Mouse (Mus musculus) large intestine, adult 2 months (tissue): ENCODE measurements around the gene Smad3. TPM values are rescaled to one million over a fixed set of nuclear protein-coding genes. Genes with fewer than 3 reads are reported as not detected.

Source experiments
- DNase-seq: peaks from one replicate; pipeline ENCODE4 v3.0.0-alpha.2; 2012; ENCODE audit warnings: low read depth, low spot score
- WGBS: fragments of 180-500 bp; shearing (Covaris S2); methylation state at CpG from one replicate; pipeline ENCODE4 v1.1.7; 2018; 5-methylcytosine and 5-hydroxymethylcytosine counted together
- polyA plus RNA-seq: library from polyadenylated mRNA; depleted of rRNA; stranded (reverse); fragments of >200 nt; gene quantifications from 2 replicates; pipeline ENCODE4 v1.2.3, GENCODE M21; 2012

Gene Smad3
- polyA plus RNA-seq, 1 experiment = 16.2 TPM

- 51% methylated on average over 15 of the region's 15 CpGs for WGBS
These were observed 8.4 kb downstream of the Smad3 start for GRCm38 (mm10) chr9:63749296-63749915.

DNA sequence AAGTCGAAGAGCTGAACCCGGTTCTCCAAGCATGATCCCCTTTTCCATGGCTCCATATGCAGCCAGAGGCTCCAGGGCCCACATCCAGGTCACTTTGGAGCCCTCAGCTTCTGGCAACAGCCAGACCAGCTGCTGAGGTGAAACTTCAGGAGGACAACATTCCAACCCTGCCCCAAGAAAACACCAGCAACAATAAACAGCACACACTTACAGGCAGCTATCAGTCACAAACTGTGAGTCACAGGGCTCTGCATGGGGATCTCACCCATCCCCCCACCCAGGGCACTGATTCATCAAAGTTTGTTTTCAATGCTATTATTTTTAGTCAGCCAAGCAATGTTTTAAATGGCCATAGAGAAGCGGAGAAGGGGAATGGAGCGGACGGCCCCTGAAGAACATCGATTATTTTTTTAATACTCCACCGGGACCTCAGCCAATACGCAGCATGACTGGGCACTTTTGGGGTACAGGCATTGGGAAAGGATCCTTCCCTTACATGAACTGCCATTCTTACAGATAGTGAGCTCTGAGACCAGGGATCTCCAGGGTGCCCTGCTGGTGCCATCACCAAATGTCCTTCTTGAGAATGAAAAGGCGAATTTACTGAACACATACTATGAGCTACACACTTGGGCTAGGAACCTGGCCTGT lies 10.0 kb downstream of the Smad3 start:
- DNase-seq = no peak
- WGBS = 81% methylated on average over 9 of the region's 9 CpGs

More at GRCm38 (mm10) chr9:63749296-63749915, 8.4 kb downstream of the Smad3 start:
- DNase-seq = no peak

DNA sequence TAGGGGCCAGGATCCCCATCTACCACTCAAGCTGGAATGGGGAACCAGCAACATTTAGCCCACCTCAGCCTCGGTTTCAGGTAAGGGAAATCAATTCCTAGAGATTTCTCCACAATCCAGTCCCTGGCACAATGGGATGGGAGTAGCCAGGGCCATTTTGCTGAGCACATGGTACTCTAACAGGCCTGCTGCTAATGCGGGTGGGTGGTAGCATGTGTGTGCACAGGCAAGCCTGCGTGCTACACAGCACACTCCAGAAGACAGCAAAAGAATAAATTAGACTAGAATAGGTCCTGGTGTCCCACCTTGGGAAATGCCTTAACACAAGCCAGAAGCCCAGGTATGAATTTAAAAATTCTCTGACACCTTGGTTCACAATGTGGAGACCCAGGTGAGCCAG lies 10.8 kb downstream of the Smad3 start:
- WGBS = 97% methylated on average over 3 of the region's 3 CpGs
- no peak for DNase-seq

- DNase-seq = no peak
These were observed 11.8 kb downstream of the Smad3 start for GRCm38 (mm10) chr9:63745821-63746632.

DNA sequence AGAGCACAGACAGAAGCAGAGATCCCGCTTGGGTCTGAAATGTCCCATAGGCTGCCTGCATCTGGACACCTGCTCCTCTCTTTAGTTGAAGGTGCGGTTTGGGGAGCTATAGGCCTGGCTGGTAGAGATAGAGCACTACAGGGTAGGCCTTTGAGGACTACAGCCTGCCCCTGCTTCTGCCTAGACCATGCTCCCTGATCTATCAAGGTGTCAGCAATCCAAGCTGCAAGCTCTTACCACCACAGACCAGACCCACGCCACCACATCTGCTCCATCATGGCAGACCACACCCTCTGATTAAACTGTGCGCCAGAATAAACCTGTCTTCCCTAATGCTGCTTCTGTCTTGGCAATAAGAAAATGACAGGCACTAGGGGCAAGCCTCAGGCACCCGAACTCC lies 13.2 kb downstream of the Smad3 start:
- 79% methylated on average over 5 of the region's 5 CpGs for WGBS
- no peak for DNase-seq

More at GRCm38 (mm10) chr9:63745821-63746632, 11.8 kb downstream of the Smad3 start:
- WGBS = 51% methylated on average over 19 of the region's 19 CpGs

- DNase-seq = no peak
- 90% methylated on average over 11 of the region's 11 CpGs for WGBS
These were observed 14.0 kb downstream of the Smad3 start for GRCm38 (mm10) chr9:63743775-63744174.

DNA sequence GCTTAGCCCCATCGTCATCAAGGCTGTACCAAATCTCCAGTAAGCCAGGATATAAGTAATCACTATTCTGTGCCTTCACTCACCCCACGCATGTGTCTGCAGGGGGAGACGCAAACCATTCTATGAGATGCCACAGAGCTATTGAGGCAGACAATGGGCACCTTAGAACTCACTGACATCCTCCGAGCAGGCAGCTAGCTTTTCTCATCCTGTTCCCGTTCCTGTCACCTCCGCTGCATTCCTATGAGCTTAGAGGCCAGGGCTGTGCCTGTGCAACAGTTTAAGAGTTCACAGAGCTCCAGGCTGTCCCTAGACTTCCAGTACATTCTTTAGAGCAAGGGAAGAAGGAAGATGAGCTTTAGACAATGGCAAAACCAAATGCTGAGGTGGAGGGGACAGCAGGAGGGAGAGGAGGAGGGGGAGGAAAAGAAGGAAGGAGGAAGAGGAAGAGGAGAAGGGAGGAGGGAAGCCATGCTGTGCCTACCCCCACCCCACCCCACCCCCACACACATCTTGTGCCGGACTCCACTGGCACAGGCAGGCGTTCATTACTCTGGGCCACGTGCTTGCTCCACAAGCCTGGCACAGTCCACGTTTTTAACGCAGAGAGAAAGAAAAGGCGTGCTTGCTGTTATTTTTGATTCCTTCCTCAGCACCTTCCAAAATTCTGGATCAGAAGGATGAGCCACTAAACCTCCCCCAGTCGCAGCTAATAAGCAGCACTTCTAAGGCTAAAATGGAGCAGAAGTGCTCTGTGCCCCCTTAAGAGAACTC lies 14.7 kb downstream of the Smad3 start:
- 67% methylated on average over 13 of the region's 13 CpGs for WGBS
- DNase-seq = no peak

DNA sequence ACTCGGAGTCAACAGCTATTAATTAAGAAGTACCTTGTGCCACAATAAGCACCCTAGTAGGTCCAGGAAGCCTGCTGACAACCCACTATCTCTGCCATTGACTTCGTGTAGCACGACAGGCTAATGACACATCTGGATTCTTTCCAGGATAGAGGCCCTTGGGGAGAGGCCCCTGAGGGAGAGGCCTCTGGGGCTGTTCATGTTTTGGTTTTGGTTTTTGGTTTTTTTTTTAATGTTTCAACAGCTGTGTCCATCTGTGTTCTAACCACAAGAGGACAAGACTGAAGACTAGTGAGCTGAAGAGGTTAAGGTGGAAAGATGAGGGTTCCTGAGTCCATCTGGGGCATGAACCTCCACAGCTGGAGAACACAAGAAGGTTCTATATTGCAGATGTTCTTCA lies 15.5 kb downstream of the Smad3 start:
- no peak for DNase-seq
- WGBS = 25% methylated on average over 3 of the region's 3 CpGs

DNA sequence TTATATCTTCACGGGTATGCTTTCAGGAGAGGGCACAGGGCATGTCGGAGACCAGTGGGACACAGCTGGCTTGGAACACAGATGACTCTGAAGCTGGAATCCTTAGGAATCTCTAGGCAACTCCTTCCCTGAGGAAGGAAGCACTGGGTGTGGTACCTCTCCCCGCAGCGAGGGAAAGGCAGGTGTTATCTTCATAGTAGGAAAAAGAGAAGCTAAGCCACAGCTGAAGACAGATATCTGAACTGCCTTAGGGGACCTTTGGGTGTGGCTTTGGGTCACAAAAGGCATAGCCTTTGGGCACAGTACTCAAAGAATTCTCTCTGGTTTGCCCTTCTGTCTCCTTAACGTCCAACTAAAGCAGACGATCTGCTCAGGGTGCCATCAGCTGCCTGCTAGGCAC lies 16.0 kb downstream of the Smad3 start:
- 25% methylated on average over 6 of the region's 6 CpGs for WGBS

DNA sequence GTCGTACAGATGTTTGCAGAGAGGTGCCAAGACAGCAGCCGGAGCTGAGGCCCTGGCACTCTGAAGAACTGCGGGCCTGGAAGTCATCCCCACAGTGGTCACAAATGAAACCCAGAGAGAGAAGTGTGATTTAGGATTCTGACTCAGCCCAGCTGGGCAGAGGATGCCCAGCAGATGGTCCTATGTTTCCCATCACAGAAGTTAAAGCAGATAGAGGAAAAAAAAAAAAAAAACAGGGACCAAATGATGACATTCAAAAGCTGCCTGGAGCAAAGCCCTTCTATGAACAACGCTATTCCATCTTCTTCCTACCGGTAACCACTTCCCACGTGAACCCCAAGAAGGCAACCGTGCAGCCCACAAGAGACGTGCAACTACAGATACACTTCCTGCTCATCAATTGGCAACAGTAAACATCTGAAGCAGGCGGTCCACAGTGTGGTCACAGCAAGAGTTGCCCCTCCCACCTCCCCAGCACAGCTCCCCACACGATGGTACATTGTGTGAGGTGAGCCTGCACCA lies 17.4 kb downstream of the Smad3 start:
- WGBS = 84% methylated on average over 10 of the region's 10 CpGs

More for the DNA sequence above, 16.0 kb downstream of the Smad3 start:
- no peak for DNase-seq

DNA sequence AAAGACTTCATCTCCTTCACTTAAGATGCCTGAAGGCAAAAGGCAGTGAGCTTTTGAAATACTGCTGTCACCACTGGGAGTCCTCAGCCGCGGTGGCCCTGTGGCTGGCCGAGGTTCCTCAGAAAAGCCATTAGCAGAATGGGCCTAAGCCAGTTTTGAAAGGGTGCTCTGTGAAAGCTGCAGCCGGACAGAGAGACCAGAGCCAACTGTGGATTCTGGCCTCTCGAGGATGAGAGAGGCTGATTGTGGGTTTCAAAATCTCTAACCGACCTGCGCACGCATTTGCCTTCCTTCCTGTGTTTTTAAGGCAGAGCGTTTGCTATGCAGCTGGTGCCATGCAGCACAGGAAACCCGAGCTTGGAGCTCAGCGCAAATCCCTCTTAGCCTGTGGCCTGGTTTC lies 19.0 kb downstream of the Smad3 start:
- DNase-seq = no peak
- WGBS = 75% methylated on average over 11 of the region's 11 CpGs

More for the DNA sequence above, 17.4 kb downstream of the Smad3 start:
- no peak for DNase-seq

- 82% methylated on average over 12 of the region's 12 CpGs for WGBS
These were observed 19.6 kb downstream of the Smad3 start for GRCm38 (mm10) chr9:63738086-63738701.

GRCm38 (mm10) chr9:63737426-63737931 lies 20.3 kb downstream of the Smad3 start:
- WGBS = 63% methylated on average over 9 of the region's 9 CpGs
- no peak for DNase-seq

More at GRCm38 (mm10) chr9:63738086-63738701, 19.6 kb downstream of the Smad3 start:
- DNase-seq = no peak

- 90% methylated on average over 8 of the region's 8 CpGs for WGBS
- no peak for DNase-seq
These were observed 23.5 kb downstream of the Smad3 start for GRCm38 (mm10) chr9:63734261-63734660.

DNA sequence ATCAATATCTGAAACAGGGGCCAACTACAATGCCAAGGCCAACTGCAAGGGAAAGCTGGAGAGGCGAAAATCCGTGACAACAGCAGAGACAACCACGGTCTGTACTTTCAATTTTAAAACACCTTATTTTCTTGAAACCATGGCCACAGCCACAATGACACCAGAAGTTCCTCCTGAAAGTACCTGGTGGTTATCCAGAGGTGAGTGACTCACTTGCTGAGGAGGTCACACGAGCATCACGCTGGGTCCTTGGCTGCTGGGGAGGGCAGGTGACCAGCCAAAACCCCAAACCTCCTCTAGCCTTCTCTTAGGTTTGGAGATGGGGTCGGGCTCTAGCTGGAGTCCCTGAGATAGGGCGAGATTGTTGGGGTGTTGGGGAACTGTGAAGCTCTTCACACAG lies 25.1 kb downstream of the Smad3 start:
- WGBS = 84% methylated on average over 7 of the region's 7 CpGs
- no peak for DNase-seq

DNA sequence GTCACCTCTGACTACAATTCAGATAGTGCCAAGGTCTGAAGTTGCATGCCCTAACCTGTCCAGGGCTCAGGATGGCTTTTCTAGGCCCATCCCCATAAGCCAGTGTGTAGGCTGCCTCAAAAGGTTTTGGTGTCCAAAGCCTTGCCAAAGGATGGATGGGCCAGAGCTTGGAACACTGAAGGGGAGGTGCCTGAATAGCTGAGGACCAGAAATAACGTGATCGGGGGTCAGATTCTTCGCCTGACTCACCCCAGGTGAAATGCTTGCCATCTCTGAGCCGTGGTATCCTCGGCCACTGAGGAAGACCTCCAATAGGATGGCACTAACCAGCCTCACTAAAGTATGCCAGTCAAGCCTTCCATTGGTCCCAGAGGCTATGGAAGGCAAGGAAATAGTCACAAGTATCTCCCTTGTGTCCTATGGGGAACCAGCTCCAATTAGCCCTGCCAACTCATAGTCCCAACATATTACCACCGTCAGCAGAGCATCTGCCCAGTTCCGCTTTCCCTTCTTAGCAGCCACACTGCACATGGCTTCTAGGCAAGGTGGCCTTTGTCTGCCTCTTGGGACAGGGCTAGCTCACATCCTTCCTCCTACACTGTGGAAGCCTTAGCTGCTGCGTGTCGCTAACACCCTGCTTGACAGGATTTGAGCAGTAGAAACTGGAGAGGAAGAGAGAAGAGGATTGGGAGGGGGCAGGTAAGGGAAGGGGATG lies 26.5 kb downstream of the Smad3 start:
- 87% methylated on average over 9 of the region's 9 CpGs for WGBS
- no peak for DNase-seq

DNA sequence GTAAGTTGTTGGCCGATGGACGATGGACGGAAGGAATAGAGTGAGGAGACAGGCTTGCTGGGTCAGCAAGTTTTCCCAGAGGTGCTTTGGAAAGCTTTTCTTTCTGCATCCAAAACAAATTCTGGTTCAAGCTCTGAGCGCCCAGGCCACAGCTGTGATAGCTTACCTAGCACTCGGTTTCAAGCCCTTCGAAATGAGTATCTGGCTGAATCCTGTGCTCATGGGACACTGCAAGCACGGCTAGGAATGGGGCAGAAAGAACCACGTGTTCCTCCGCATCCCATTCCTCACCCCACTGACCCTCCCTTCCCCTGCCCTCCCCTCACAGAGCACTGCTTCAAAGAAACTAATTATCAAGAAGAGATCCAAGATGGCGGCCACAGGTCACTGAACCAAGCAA lies 28.8 kb downstream of the Smad3 start:
- 93% methylated on average over 10 of the region's 10 CpGs for WGBS

GRCm38 (mm10) chr9:63727070-63727469 lies 30.7 kb downstream of the Smad3 start:
- 52% methylated on average over 6 of the region's 6 CpGs for WGBS
- no peak for DNase-seq

More for the DNA sequence above, 28.8 kb downstream of the Smad3 start:
- no peak for DNase-seq
